Mouse (Mus musculus): ENCODE measurements around the gene Rtp1.

The Rtp1 gene

GRCm38 (mm10) chr16:23456534-23456933 is 27.6 kb downstream of the Rtp1 start:
- DNase-seq (ENCODE audit: low read depth, low spot score): no peak

GRCm38 (mm10) chr16:23457338-23457737 is 28.4 kb downstream of the Rtp1 start:
- DNase-seq (ENCODE audit: low read depth, low spot score): no peak

- DNase-seq (ENCODE audit: low read depth, low spot score): no peak
These were observed 30.1 kb downstream of the Rtp1 start for GRCm38 (mm10) chr16:23458906-23459588.

- no peak for DNase-seq (ENCODE audit: low read depth, low spot score)
These were observed 34.9 kb downstream of the Rtp1 start for GRCm38 (mm10) chr16:23463671-23464347.

- no peak for DNase-seq (ENCODE audit: low read depth, low spot score)
These were observed 42.6 kb downstream of the Rtp1 start for GRCm38 (mm10) chr16:23471551-23471950.

DNA sequence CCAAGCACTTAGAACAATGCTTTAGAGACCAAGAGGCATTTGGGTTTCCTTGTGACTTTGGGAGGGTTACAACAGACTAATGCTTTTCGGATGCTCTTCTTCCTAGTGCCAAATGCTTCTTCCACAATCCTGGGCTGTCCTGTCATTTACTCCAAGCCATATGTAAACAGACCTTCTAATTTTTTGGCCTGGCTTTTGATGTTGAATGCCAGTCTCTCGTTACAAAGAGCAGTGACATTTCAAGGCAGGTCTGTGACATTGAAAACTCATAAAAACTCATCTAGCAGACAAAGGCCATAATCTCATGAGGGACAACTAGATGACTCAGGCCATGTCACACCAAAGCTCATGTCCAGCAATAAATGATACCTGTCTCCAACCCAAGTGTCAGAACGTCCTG is 43.1 kb downstream of the Rtp1 start:
- DNase-seq (ENCODE audit: low read depth, low spot score): no peak

DNA sequence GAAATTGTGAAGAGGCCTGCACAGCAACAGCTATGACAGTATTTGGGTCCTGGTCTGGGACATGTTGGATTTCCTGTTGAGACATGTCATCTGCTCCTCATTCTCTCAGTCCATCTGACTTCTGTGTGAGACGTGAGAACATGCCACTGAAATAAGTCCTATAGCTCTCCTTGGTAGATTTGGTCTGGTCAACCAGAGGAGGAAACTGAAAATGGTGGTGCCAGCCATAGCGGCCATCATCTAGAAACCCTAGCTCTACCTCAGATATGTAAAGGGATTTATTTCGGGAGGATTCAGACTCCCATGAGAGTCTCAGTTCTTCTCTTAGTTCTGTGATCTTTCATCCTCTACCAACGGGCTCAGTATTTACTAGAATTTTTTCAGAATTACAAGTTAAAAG is 46.7 kb downstream of the Rtp1 start:
- DNase-seq (ENCODE audit: low read depth, low spot score): no peak

GRCm38 (mm10) chr16:23476598-23476997 is 47.7 kb downstream of the Rtp1 start:
- no peak for DNase-seq (ENCODE audit: low read depth, low spot score)

DNA sequence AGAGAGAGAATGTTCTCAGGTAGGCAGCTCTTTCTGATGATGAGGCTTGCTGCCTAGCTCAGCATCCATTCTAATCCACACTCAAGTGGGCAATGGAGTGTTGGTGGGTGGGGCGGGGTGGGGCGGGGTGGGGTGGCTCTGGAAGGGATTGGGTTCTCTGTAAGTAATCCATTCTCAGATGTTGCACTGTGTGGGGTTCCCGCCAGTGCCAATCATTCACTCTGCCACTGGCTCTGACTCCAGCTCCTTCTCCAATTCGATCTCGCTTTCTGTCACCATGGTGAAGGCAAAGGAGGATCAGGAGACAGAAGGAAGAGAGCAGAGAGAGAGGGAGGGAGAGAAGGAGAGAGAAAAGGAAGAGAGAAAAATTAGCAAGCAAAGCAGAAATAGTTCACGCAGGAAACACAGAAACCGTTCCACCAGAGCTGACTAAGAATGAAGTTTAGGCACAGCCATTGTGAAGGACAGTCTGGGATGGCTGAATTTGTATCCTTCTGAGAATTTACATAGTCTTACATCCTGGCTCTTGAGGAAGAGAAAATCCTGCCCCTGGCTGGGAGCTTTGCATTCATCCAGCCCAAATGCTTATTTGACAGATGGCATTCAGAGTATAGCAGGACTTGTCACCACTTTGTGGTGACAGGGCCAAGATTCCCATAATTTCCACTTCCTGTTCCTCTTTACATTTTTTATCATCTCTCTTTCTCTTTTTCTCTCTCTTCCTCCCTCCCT is 51.1 kb downstream of the Rtp1 start:
- DNase-seq (ENCODE audit: low read depth, low spot score): no peak

- no peak for DNase-seq (ENCODE audit: low read depth, low spot score)
These were observed 53.3 kb downstream of the Rtp1 start for GRCm38 (mm10) chr16:23482218-23482617.

GRCm38 (mm10) chr16:23482846-23483245 is 53.9 kb downstream of the Rtp1 start:
- no peak for DNase-seq (ENCODE audit: low read depth, low spot score)

GRCm38 (mm10) chr16:23483292-23483691 is 54.4 kb downstream of the Rtp1 start:
- DNase-seq (ENCODE audit: low read depth, low spot score): no peak

Data from WW6 (cell line).